Mouse (Mus musculus) heart, embryonic 14.5 days (tissue): ENCODE data around the gene Aimp1. TPM values are rescaled to one million over a fixed set of nuclear protein-coding genes. Genes with fewer than 3 reads are reported as not detected.

Source experiments
- ATAC-seq: fragments of 200-750 bp; cut with Nextera tagmentation; 2 replicates; pipeline ENCODE4 v1.8.0; 2017; ENCODE audit warnings: low read depth, moderate TSS enrichment; ENCODE audit not compliant: insufficient number of reproducible peaks, insufficient read depth, low FRiP score
- H3K27ac ChIP-seq, 2 experiments: fragments of 200-500 bp in 1 of 2; fragments of 300-500 bp in 1 of 2; sonication (generic) in 1 of 2; replicated peaks in 1 of 2; 2 replicates each; pipeline ENCODE4 v1.5.1; 2012 to 2014; ENCODE audit warnings: low read depth in 2 of 2, low read length in 2 of 2, control low read depth in 1 of 2, mild to moderate bottlenecking in 1 of 2, mixed read lengths in 1 of 2; ENCODE audit not compliant: control insufficient read depth in 1 of 2, insufficient read depth in 1 of 2
- H3K27me3 ChIP-seq: fragments of 300-500 bp; sonication (generic); 2 replicates; pipeline ENCODE4 v1.6.1; 2014; ENCODE audit warnings: mild to moderate bottlenecking, low read length, control low read depth; ENCODE audit not compliant: control insufficient read depth, insufficient read depth
- H3K36me3 ChIP-seq: fragments of 300-500 bp; sonication (generic); 2 replicates; pipeline ENCODE4 v1.6.1; 2014; ENCODE audit warnings: mild to moderate bottlenecking, control low read depth, low read length, mixed read lengths; ENCODE audit not compliant: control insufficient read depth, insufficient read depth
- H3K4me1 ChIP-seq, 2 experiments: fragments of 200-500 bp in 1 of 2; fragments of 300-500 bp in 1 of 2; sonication (generic) in 1 of 2; 2 replicates each; pipeline ENCODE4 v1.6.1; 2012 to 2014; ENCODE audit warnings: low read length in 2 of 2, control low read depth in 1 of 2, mixed read lengths in 1 of 2; ENCODE audit not compliant: control insufficient read depth in 2 of 2, insufficient read depth in 2 of 2
- H3K4me2 ChIP-seq: fragments of 300-500 bp; sonication (generic); 2 replicates; pipeline ENCODE4 v1.6.1; 2014; ENCODE audit warnings: mild to moderate bottlenecking, low read length
- H3K4me3 ChIP-seq, 2 experiments: fragments of 200-500 bp in 1 of 2; fragments of 300-500 bp in 1 of 2; sonication (generic) in 1 of 2; 2 replicates each; pipeline ENCODE4 v1.5.1; 2012 to 2014; ENCODE audit warnings: low read length in 2 of 2, mild to moderate bottlenecking in 2 of 2, control low read depth in 1 of 2, low read depth in 1 of 2, moderate library complexity in 1 of 2; ENCODE audit not compliant: control insufficient read depth in 1 of 2, insufficient read depth in 1 of 2
- H3K9ac ChIP-seq: fragments of 300-500 bp; sonication (generic); 2 replicates; pipeline ENCODE4 v1.6.1; 2014; ENCODE audit warnings: mild to moderate bottlenecking, low read length
- H3K9me3 ChIP-seq: fragments of 300-500 bp; sonication (generic); 2 replicates; pipeline ENCODE4 v1.6.1; 2016; ENCODE audit warnings: low read length, control low read depth; ENCODE audit not compliant: control insufficient read depth
- WGBS: fragments of 180-500 bp; shearing (Covaris S2); extraction: QIAGEN DNeasy Blood & Tissue Kit; methylation state at CpG from one replicate; pipeline ENCODE4 v1.1.7; 2014; 5-methylcytosine and 5-hydroxymethylcytosine counted together
- polyA plus RNA-seq: library from polyadenylated mRNA; unstranded; fragments of >200 nt; fragmentation: Nextera tagmentation; extraction: Ambion mirVana; gene quantifications from 2 replicates; pipeline ENCODE4 v1.2.1, GENCODE M21; 2014

Aimp1 gene
- polyA plus RNA-seq, 1 experiment from 2014 or later = 64.9 TPM

DNA sequence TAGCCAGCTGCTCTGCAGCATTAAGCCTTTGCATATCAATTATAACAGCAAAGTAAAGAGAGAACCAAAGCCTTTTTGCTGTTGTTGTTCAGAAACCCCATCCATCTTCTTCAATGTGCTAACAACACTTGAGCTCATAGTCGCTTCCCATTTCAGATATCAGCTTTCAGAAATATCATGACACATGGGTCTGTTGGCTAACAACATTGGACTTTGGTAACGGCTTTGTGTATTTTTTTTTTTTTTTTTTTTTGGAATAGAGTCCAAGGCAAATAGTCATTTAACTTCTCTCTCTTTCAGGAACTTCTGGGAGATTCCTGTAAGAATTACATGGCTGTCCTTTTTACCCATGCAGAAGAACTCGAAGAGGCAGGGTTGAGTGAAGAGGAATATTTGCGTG, 40.1 kb downstream of the Aimp1 start:
- H3K36me3 ChIP-seq = no peaks in the 10 kb centered on the region
- H3K4me3 ChIP-seq = no peak overlapping the region

DNA sequence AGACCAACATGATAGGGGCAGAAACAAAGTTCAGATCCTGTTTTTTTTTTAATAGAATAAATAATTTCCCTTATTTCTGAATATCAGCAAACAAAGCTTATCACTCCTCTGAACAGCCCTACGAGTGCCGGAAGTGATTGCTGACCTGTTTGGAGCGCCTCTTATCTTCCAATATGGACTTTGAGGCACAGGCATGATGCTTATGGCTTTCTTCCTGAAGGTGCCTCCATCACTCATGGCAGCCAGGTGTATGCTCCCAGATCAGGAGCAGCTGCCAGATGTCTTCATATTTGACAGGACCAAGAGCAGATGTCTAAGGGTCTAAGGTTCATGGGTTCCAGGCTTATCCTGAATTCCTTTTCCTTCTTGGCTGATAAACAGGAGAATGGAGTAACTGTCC, 47.1 kb downstream of the Aimp1 start:
- no peak overlapping the region for H3K27ac ChIP-seq
- no peaks in the 10 kb centered on the region for H3K36me3 ChIP-seq
- no peak overlapping the region for H3K4me3 ChIP-seq
- 72% methylated on average over 3 of the region's 3 CpGs for WGBS
- no peak overlapping the region for H3K9ac ChIP-seq
- no peaks in the 10 kb centered on the region for H3K4me1 ChIP-seq
- H3K9me3 ChIP-seq = no peaks in the 10 kb centered on the region
- no peaks in the 10 kb centered on the region for H3K27me3 ChIP-seq
- no peak overlapping the region for H3K4me2 ChIP-seq
- ATAC-seq = no peak

More for the DNA sequence above, 40.1 kb downstream of the Aimp1 start:
- Histone ChIP-seq H3K9ac (no peak overlapping the region), H3K9me3 (no peaks in the 10 kb centered on the region), H3K27me3 (no peaks in the 10 kb centered on the region), H3K27ac (no peak overlapping the region), H3K4me1 (no peaks in the 10 kb centered on the region), H3K4me2 (no peak overlapping the region)
- ATAC-seq = no peak
- 73% methylated on average over 4 of the region's 4 CpGs for WGBS

DNA sequence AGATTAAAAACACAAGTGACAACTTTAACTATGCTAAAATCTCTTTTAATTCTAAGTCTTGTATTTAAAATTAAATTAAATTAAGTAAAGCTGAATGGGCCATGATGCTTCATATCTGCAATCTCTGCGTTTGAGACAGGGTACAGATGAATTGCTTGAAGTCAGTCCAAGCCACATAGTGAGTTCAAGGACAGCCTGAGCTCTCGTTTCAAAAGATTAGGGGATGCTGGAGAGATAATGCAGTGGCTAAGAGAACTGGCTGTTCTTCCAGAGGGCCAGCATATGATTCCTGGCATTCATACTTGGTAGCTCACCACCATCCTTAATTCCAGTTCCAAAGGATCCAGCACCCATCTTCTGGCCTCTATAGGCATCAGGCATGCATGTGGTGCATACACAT, 50.9 kb downstream of the Aimp1 start:
- Histone ChIP-seq H3K4me1 (no peaks in the 10 kb centered on the region), H3K27me3 (no peaks in the 10 kb centered on the region), H3K36me3 (no peaks in the 10 kb centered on the region), H3K9me3 (no peaks in the 10 kb centered on the region), H3K27ac (no peak overlapping the region), H3K9ac (no peak overlapping the region), H3K4me2 (no peak overlapping the region), H3K4me3 (no peak overlapping the region)
- WGBS = 41% methylated on average over 2 of the region's 2 CpGs
- ATAC-seq = no peak

DNA sequence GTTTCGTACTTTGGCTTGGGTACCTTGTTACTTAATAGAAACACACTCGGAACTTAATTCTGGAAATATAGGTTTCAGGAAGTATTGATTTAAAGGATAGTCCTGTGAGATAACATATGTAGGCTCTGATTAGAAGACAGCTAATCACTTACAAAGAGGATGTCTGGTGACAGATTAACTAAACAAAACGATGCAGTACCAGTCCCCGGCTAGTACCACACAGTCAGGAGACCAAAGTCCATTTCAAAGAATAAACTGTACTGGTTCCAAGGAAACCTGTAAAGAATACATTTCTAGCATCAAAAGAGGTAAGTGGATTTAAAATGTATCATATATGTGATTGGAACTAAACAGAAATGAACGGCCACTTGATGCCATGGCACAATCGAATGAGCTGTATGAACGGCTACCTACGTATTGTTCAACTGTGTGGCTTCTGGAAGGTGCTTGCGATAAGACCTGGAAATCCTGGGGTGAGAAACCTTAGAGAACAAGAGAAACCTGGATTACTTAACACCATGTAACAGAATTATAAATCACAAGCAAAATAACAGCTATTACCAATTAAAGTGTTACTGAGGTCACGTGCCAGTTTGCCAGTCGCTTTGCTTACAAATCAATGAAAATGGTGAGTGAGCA, 54.5 kb downstream of the Aimp1 start, which contains the start of gene Gimd1:
Gene Gimd1, plus strand, starts transcription at position 220 of the 639 bp plus-strand sequence.
- Histone ChIP-seq H3K27me3 (no peaks in the 10 kb centered on the region), H3K4me3 (no peak within 1 kb of the TSS), H3K4me2 (no peak within 1 kb of the TSS), H3K9ac (no peak within 1 kb of the TSS), H3K36me3 (no peaks in the 10 kb centered on the region), H3K27ac (no peak within 1 kb of the TSS), H3K4me1 (no peaks in the 10 kb centered on the region), H3K9me3 (no peaks in the 10 kb centered on the region)
- WGBS = 84% methylated on average over 11 of the region's 11 CpGs
- ATAC-seq = no peak

DNA sequence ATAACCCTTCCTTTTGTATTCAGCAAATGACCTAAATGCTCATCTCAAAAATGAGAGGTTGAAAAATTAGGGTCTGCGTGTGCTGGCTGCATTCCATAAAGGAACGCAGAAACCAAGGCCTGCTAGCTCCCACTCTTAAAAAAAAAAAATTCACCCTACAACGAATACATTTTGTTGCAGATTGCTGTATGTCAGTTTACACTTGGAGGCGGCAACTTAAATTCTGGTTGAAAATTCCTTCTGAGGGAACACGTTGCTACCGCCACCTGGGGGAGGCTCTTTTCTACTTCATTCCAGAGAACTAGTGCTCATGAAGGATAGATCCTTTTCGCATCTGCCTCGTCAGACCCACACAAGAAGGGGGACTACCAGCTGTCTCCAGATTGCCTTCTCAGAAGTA, 55.4 kb downstream of the Aimp1 start:
- Histone ChIP-seq H3K27me3 (no peaks in the 10 kb centered on the region), H3K27ac (no peak overlapping the region), H3K4me3 (no peak overlapping the region), H3K9me3 (no peaks in the 10 kb centered on the region), H3K4me2 (no peak overlapping the region), H3K36me3 (no peaks in the 10 kb centered on the region), H3K4me1 (no peaks in the 10 kb centered on the region), H3K9ac (no peak overlapping the region)
- 46% methylated on average over 8 of the region's 8 CpGs for WGBS
- ATAC-seq = no peak

Other genes starting within 250 kb of the Aimp1 start
- gene Gimd1, start 54.5 kb downstream of the Aimp1 start, polyA plus RNA-seq = not detected in 2 replicates
- 13.5 and 15.9 TPM in 2 replicates for gene Tbck, start 226 bp downstream of the Aimp1 start, polyA plus RNA-seq